Mouse (Mus musculus): ENCODE measurements around the gene Ppp1r27. TPM values are rescaled to one million over a fixed set of nuclear protein-coding genes. Genes with fewer than 3 reads are reported as not detected.
A peak's percentile ranks its signal among the peaks of the same experiment; 100 is the strongest.

The Ppp1r27 gene
- polyA plus RNA-seq, 1 experiment from 2014 or later = not detected

DNA sequence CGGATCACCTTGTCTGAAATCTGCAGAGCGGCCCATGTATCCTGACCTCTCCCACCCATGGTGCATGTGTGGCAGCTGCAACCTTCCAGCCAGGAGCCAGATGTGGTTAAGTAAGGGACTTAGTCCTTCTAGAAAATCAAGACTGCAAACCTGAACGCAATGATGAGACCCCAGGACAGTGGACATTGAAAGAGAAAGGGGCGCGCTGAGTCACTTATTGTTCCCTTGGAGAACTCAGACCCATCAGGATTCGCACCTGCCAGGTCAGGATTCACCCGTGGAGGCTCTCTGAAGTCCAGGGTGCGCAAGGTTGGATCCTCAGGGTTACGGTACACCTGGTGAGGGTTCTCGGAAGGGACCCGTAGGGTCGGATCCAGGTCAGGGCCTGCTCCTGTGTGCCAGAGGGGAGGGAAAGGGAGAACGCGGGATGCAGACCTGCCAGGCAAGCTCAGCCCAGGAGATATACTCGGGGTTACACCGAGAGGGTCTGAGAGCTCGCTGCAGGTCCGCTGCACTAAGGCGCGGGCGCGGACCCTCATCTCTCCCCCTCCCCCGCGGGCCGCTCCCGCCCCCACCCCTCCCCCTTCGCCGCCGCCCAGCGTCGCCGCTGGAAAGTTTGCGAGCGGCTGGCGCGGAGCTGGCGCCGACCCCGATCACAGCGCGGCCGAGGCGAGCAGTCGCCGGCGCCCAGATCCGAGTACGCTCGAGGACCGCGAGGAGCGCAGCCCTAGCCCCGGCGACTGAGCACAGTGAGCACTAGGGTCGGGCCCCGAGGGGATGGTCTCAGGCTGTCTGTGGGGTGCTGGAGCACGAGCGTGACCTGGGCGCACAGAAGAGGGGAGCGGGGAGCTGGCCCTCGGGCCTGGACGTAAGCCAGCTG lies 20.6 kb downstream of the Ppp1r27 start, which contains the start of gene Gcgr:
Gene Gcgr, plus strand, starts transcription at position 615 of the 880 bp plus-strand sequence.
- H3K9ac ChIP-seq (ENCODE audit: low read length) = peak within 1 kb of the TSS; percentile 43; the same call in 1 of the 2 replicates
- peak within 1 kb of the TSS; percentile 26 for H3K4me3 ChIP-seq (ENCODE audit: low read depth, low read length)
- H3K27me3 ChIP-seq (replicated peaks; ENCODE audit: control insufficient read depth, insufficient read depth, low read length) = peaks cover 47% of the 10 kb centered on the region
- 7% methylated on average over 55 of the region's 62 CpGs for WGBS
- H3K4me2 ChIP-seq (ENCODE audit: low read length) = peak within 1 kb of the TSS; percentile 56
- no peak within 1 kb of the TSS for H3K27ac ChIP-seq (ENCODE audit: low read depth, low read length)
- no peaks in the 10 kb centered on the region for H3K36me3 ChIP-seq (ENCODE audit: control insufficient read depth, insufficient read depth, low read length)
- DNase-seq (ENCODE audit: low spot score) (peak; percentile 20), ATAC-seq (no peak)
- H3K4me1 ChIP-seq (ENCODE audit: control insufficient read depth, insufficient read depth, low read length) = 0 out of 2 replicates have a peak, but pooled peaks cover 2% of the 10 kb centered on the region
- H3K9me3 ChIP-seq (replicated peaks; ENCODE audit: control insufficient read depth, low read length) = no peaks in the 10 kb centered on the region

DNA sequence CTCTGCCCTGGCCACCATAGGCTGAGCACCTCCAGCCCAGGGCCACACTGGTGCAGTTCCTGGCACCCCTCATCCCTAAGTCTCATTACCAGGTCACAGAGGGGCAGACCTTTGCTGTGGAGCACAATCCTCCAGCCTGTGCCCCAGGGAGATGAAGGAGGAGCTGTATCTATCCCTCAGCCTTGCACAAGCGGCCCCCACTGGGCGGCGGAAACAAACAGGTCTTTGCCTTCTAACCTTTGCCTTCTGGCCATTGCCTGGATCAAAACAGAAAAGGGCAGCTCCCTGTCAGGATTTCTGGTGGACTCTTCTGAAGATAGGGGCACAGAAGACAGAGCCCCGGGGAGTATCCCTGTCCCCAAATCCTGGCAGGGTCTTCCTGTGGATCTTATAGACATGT lies 22.0 kb downstream of the Ppp1r27 start:
- Histone ChIP-seq H3K4me2 (ENCODE audit: low read length) (no peak overlapping the region), H3K4me1 (ENCODE audit: control insufficient read depth, insufficient read depth, low read length) (0 out of 2 replicates have a peak, but pooled peaks cover 2% of the 10 kb centered on the region), H3K36me3 (ENCODE audit: control insufficient read depth, insufficient read depth, low read length) (no peaks in the 10 kb centered on the region), H3K27ac (ENCODE audit: low read depth, low read length) (no peak overlapping the region), H3K27me3 (replicated peaks; ENCODE audit: control insufficient read depth, insufficient read depth, low read length) (peaks cover 47% of the 10 kb centered on the region), H3K4me3 (ENCODE audit: low read depth, low read length) (no peak overlapping the region), H3K9me3 (replicated peaks; ENCODE audit: control insufficient read depth, low read length) (no peaks in the 10 kb centered on the region), H3K9ac (ENCODE audit: low read length) (no peak overlapping the region)
- ATAC-seq (no peak), DNase-seq (ENCODE audit: low spot score) (no peak)
- 48% methylated on average over 4 of the region's 4 CpGs for WGBS

DNA sequence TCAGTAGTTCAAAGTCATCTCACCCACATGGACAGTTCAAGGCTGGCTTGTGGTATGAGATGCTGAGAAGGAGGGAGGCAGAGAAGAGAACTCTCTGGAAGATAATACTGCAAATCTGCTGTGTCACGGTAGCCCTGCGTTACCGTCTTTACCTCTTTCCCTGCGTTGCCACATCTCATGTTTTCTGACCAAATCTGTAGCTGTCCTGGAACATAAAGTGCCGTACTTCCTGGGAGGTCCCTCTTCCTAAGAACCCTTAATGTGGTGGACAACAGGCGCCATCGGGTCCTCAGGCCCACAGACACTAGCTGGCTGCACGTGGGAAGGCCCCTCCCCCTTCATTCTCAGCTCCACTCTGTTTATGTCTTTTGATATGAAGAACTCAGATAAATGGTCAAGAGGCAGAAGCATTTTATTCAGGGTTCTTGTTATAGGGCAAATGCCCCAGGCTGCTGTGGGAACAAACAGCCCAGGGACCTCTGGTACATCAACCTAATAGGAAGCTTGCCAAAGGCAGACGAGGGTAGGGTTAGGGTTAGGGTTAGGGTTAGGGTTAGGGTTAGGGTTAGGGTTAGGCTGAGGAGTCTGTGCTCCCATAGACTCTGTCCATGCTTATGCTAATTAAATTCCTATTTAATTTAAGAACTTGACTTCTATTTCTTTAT lies 23.1 kb downstream of the Ppp1r27 start:
- no peak overlapping the region for H3K27ac ChIP-seq (ENCODE audit: low read depth, low read length)
- no peaks in the 10 kb centered on the region for H3K9me3 ChIP-seq (replicated peaks; ENCODE audit: control insufficient read depth, low read length)
- peaks cover 42% of the 10 kb centered on the region for H3K27me3 ChIP-seq (replicated peaks; ENCODE audit: control insufficient read depth, insufficient read depth, low read length)
- ATAC-seq (no peak), DNase-seq (ENCODE audit: low spot score) (no peak)
- no peak overlapping the region for H3K4me2 ChIP-seq (ENCODE audit: low read length)
- H3K36me3 ChIP-seq (ENCODE audit: control insufficient read depth, insufficient read depth, low read length) = no peaks in the 10 kb centered on the region
- H3K9ac ChIP-seq (ENCODE audit: low read length) = no peak overlapping the region
- no peak overlapping the region for H3K4me3 ChIP-seq (ENCODE audit: low read depth, low read length)
- H3K4me1 ChIP-seq (ENCODE audit: control insufficient read depth, insufficient read depth, low read length) = 0 out of 2 replicates have a peak, but pooled peaks cover 2% of the 10 kb centered on the region
- 78% methylated on average over 9 of the region's 9 CpGs for WGBS

DNA sequence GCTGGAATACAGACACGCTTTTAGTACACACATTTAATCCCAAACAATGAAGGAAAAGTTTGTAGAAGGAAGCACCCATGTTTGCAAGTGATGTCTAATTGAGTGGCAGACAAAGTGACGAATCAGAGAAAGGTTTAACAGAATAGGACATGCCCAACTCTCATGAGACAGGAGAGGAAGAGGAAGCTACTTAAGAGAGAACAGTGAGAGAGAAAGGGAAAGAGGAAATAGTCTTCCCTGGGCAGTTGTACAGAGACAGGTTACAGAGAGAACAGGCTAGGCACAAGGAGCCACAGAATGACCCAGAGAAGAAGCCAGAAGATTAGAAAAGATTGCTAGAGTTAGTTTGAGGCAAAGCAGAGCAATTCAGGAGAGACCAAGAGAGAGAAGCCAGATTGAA lies 25.0 kb downstream of the Ppp1r27 start:
- peaks cover 28% of the 10 kb centered on the region for H3K27me3 ChIP-seq (replicated peaks; ENCODE audit: control insufficient read depth, insufficient read depth, low read length)
- ATAC-seq (no peak), DNase-seq (ENCODE audit: low spot score) (no peak)
- 0 out of 2 replicates have a peak, but pooled peaks cover 2% of the 10 kb centered on the region for H3K4me1 ChIP-seq (ENCODE audit: control insufficient read depth, insufficient read depth, low read length)
- H3K4me3 ChIP-seq (ENCODE audit: low read depth, low read length) = no peak overlapping the region
- H3K4me2 ChIP-seq (ENCODE audit: low read length) = no peak overlapping the region
- H3K9ac ChIP-seq (ENCODE audit: low read length) = no peak overlapping the region
- no peaks in the 10 kb centered on the region for H3K9me3 ChIP-seq (replicated peaks; ENCODE audit: control insufficient read depth, low read length)
- H3K27ac ChIP-seq (ENCODE audit: low read depth, low read length) = no peak overlapping the region
- 71% methylated on average over 2 of the region's 2 CpGs for WGBS
- no peaks in the 10 kb centered on the region for H3K36me3 ChIP-seq (ENCODE audit: control insufficient read depth, insufficient read depth, low read length)

DNA sequence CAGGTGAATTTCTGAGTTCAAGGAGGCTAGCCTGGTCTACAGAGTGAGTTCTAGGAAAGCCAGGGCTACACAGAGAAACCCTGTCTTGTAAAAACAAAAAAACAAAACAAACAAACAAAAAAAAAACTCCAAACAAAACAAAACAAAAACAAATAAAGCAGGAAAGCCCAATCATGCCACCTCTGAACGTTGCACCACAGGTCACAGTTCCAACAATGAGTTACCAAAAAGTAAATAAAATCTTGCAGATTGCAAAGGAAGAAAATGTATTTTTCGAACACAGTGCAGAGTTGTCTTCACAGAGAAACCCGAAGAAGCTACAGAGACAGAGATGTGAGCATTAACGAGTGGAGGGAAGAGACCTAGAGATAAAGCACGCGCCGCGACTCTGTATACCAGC lies 28.4 kb downstream of the Ppp1r27 start:
- DNase-seq (ENCODE audit: low spot score) (no peak), ATAC-seq (no peak)
- 87% methylated on average over 8 of the region's 8 CpGs for WGBS
- H3K27ac ChIP-seq (ENCODE audit: low read depth, low read length) = no peak overlapping the region
- no peak overlapping the region for H3K4me3 ChIP-seq (ENCODE audit: low read depth, low read length)
- no peak overlapping the region for H3K4me2 ChIP-seq (ENCODE audit: low read length)
- no peaks in the 10 kb centered on the region for H3K4me1 ChIP-seq (ENCODE audit: control insufficient read depth, insufficient read depth, low read length)
- H3K9me3 ChIP-seq (replicated peaks; ENCODE audit: control insufficient read depth, low read length) = no peaks in the 10 kb centered on the region
- no peak overlapping the region for H3K9ac ChIP-seq (ENCODE audit: low read length)
- no peaks in the 10 kb centered on the region; the same call in 1 of the 2 replicates for H3K27me3 ChIP-seq (replicated peaks; ENCODE audit: control insufficient read depth, insufficient read depth, low read length)
- no peaks in the 10 kb centered on the region for H3K36me3 ChIP-seq (ENCODE audit: control insufficient read depth, insufficient read depth, low read length)

DNA sequence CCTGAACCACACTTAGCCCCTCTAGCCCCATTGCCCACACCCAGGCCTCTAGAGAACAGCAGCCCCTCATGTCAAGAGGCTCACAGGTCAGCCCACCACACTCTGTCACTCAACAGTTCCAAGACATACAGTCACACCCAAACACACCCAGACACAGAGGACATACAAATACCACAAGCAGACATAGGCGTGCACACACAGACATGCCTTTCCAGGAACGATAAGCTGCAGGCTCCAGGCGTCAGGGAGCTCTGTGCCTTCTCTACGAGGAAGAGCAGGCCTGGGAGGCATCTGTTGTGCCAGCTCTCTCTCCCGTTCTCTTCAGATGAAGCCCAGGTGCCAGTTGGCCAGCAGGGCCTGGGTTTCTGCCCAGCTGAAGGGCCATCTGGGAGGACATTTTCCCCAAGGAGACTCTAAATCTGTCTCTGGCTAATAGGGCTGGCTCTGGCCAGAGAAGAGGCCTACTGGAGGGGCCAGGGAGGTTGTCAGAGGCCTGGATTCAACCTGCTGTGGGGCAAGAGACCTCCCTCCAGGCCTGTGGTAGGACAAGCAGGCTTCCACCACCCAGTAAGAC lies 29.9 kb downstream of the Ppp1r27 start:
- Histone ChIP-seq H3K9ac (ENCODE audit: low read length) (no peak overlapping the region), H3K4me1 (ENCODE audit: control insufficient read depth, insufficient read depth, low read length) (no peaks in the 10 kb centered on the region), H3K4me2 (ENCODE audit: low read length) (no peak overlapping the region), H3K9me3 (replicated peaks; ENCODE audit: control insufficient read depth, low read length) (no peaks in the 10 kb centered on the region), H3K27ac (ENCODE audit: low read depth, low read length) (no peak overlapping the region), H3K27me3 (replicated peaks; ENCODE audit: control insufficient read depth, insufficient read depth, low read length) (no peaks in the 10 kb centered on the region), H3K4me3 (ENCODE audit: low read depth, low read length) (no peak overlapping the region), H3K36me3 (ENCODE audit: control insufficient read depth, insufficient read depth, low read length) (no peaks in the 10 kb centered on the region)
- DNase-seq (ENCODE audit: low spot score) (no peak), ATAC-seq (no peak)
- 85% methylated on average over 5 of the region's 5 CpGs for WGBS

DNA sequence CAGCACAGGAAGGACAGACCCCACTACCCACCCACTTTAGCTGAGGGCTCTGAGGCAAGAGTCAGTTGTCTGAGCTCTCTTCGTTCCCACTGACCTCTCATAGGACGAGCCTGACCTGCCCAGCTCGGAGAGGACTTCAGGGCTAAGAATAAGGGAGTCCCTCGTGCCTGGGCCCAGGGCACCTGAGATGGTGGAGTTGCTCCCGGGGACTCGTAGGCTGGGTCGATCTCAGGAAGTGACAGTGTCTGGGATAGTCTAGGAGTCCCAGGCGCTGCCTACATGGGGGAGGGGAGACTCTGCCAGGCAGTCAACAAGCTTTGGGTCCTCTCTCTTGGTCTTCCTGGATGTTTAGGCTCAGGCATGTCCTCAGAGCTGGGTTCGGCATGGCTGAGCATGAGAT lies 30.4 kb downstream of the Ppp1r27 start:
- H3K27ac ChIP-seq (ENCODE audit: low read depth, low read length) = no peak overlapping the region
- DNase-seq (ENCODE audit: low spot score) (no peak), ATAC-seq (no peak)
- no peaks in the 10 kb centered on the region for H3K4me1 ChIP-seq (ENCODE audit: control insufficient read depth, insufficient read depth, low read length)
- no peaks in the 10 kb centered on the region for H3K36me3 ChIP-seq (ENCODE audit: control insufficient read depth, insufficient read depth, low read length)
- H3K9ac ChIP-seq (ENCODE audit: low read length) = no peak overlapping the region
- H3K4me3 ChIP-seq (ENCODE audit: low read depth, low read length) = no peak overlapping the region
- no peaks in the 10 kb centered on the region for H3K27me3 ChIP-seq (replicated peaks; ENCODE audit: control insufficient read depth, insufficient read depth, low read length)
- WGBS = 77% methylated on average over 9 of the region's 9 CpGs
- H3K9me3 ChIP-seq (replicated peaks; ENCODE audit: control insufficient read depth, low read length) = no peaks in the 10 kb centered on the region
- H3K4me2 ChIP-seq (ENCODE audit: low read length) = no peak overlapping the region

DNA sequence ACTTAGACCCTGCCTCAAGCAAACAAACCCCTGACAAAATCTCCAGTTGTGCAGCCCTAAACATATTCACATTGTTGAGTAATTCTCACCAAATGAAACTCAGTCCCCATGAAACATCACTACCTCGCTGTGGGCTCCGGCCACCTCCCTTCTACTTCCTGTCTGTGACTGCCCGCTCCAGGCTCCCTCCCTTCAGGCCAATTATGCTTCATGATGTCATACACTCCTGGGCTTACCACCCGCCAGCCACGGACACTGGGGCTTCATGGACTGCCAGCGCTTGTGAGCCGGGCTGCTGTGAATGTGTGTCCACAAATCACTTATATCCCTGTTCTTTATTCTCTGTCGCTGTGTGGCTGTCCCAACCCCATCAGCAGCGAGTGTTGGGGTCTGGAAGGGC lies 31.2 kb downstream of the Ppp1r27 start:
- H3K4me1 ChIP-seq (ENCODE audit: control insufficient read depth, insufficient read depth, low read length) = no peaks in the 10 kb centered on the region
- no peak for DNase-seq (ENCODE audit: low spot score)
- no peak overlapping the region for H3K4me2 ChIP-seq (ENCODE audit: low read length)
- H3K4me3 ChIP-seq (ENCODE audit: low read depth, low read length) = no peak overlapping the region
- no peak overlapping the region for H3K27ac ChIP-seq (ENCODE audit: low read depth, low read length)
- H3K27me3 ChIP-seq (replicated peaks; ENCODE audit: control insufficient read depth, insufficient read depth, low read length) = no peaks in the 10 kb centered on the region
- ATAC-seq = no peak
- H3K9ac ChIP-seq (ENCODE audit: low read length) = no peak overlapping the region; the same call in 1 of the 2 replicates
- H3K36me3 ChIP-seq (ENCODE audit: control insufficient read depth, insufficient read depth, low read length) = no peaks in the 10 kb centered on the region
- H3K9me3 ChIP-seq (replicated peaks; ENCODE audit: control insufficient read depth, low read length) = no peaks in the 10 kb centered on the region
- WGBS = 51% methylated on average over 9 of the region's 9 CpGs
